8 mouse cellular contexts compared by ENCODE assay signal in genomic region chr7:4658912-4659551, GRCm38 (mm10). TPM values are rescaled to one million over a fixed set of nuclear protein-coding genes. Genes with fewer than 3 reads are reported as not detected.
DNase-seq lines count a peak whose midpoint lies in the region; ATAC-seq and TF ChIP-seq lines count a peak whose summit lies in the region.

Gene Ppp6r1, minus strand, starts transcription at chr7:4659019.

- peak within 1 kb of the TSS; percentile 99 for H3K27ac ChIP-seq in cortical plate, adult 2 months (ENCODE audit: insufficient read depth, low read length)

- H3K4me1 ChIP-seq in cortical plate, adult 2 months (ENCODE audit: control insufficient read depth, insufficient read depth, low read length) = peaks cover 21% of the 10 kb centered on the region
- H3K4me1 ChIP-seq in megakaryocyte, embryonic 14.5 days = peaks cover 61% of the 10 kb centered on the region

- no peaks in the 10 kb centered on the region for H3K27me3 ChIP-seq in megakaryocyte, embryonic 14.5 days (replicated peaks)

- peak; percentile 93 to 98 for DNase-seq in gastrocnemius, adult 8-10 months (ENCODE audit: low spot score in 2 of 2)
- DNase-seq in hindlimb bud, embryonic 11.5 days (ENCODE audit: extremely low spot score, low read depth, low spot score) = peak; percentile 78
- DNase-seq in left cerebral cortex, adult 8-10 months (ENCODE audit: low spot score in 2 of 2) = peak; percentile 91 to 97
- DNase-seq in right cerebral cortex, postnatal 10 days (ENCODE audit: low spot score in 2 of 2) = peak; percentile 98
- DNase-seq in urinary bladder, postnatal 25 days (ENCODE audit: low spot score) = peak; percentile 93

- H3K4me3 ChIP-seq in cortical plate, adult 2 months (ENCODE audit: insufficient read depth, low read length) = peak within 1 kb of the TSS; percentile 83
- H3K4me3 ChIP-seq in megakaryocyte, embryonic 14.5 days (replicated peaks) = peak within 1 kb of the TSS; percentile 98

- no peaks in the 10 kb centered on the region for H3K9me3 ChIP-seq in megakaryocyte, embryonic 14.5 days

- no peak for TF ChIP-seq CTCF in cortical plate, adult 2 months (IDR thresholded peaks at IDR 0.05; ENCODE audit: extremely low read depth, insufficient read depth, low read length)

- TF ChIP-seq POLR2A in cortical plate, adult 2 months (IDR thresholded peaks at IDR 0.05; ENCODE audit: extremely low read depth, insufficient read depth, low read length) = peak; percentile 84

- peaks cover 46% of the 10 kb centered on the region for H3K36me3 ChIP-seq in megakaryocyte, embryonic 14.5 days (replicated peaks; ENCODE audit: low read length)

- peak; percentile 72 for ATAC-seq in activated CD4-positive, CD25-positive, alpha-beta regulatory T cell, adult 4 months

RNA-seq across cellular contexts. Expression of gene Ppp6r1, which starts in this region (rescaled TPM):
- 10 to 100 TPM; 10.6 to 11.1 TPM for polyA plus RNA-seq in activated CD4-positive, CD25-positive, alpha-beta regulatory T cell, adult 4 months (2017; shearing (Covaris generic))
- 143 and 145 TPM in 2 replicates for polyA plus RNA-seq in cortical plate, adult 2 months (2012; rRNA removed)
- total RNA-seq in gastrocnemius, adult 8-10 months (2022) = 10 to 100 TPM; 48.2 to 53.4 (median 49.4) TPM
- total RNA-seq in left cerebral cortex, adult 8-10 months (2022) = 100 to 1,000 TPM; 118 to 128 (median 127) TPM
- 361 and 465 TPM in 2 replicates for polyA plus RNA-seq in megakaryocyte, embryonic 14.5 days (2012; ENCODE audit: insufficient read depth, low replicate concordance)

Comparison
In these comparisons a context has a peak if more than half of its experiments do, and no peak if none do; other contexts are left out.
1. Peak in every context shown above with its lines: DNase-seq, ATAC-seq, H3K4me3 ChIP-seq and H3K27ac ChIP-seq.
2. RNA of gene Ppp6r1 (polyA plus RNA-seq): 361 to 465 TPM in megakaryocyte, embryonic 14.5 days and 143 to 145 TPM in cortical plate, adult 2 months; 10.6 to 11.1 TPM in activated CD4-positive, CD25-positive, alpha-beta regulatory T cell, adult 4 months; every median in the first group is over 10 times any median in the second.